Mouse (Mus musculus) ES-Bruce4 (cell line): Measurements from ENCODE around the gene 4933407L21Rik. TPM values are rescaled to one million over a fixed set of nuclear protein-coding genes. Genes with fewer than 3 reads are reported as not detected.

Experiments
- H3K27ac ChIP-seq: 2 replicates; pipeline ENCODE4 v1.5.1; 2012; ENCODE audit warnings: low read length, inconsistent platforms; ENCODE audit not compliant: insufficient read depth
- H3K27me3 ChIP-seq: 2 replicates; pipeline ENCODE4 v1.6.1; 2012; ENCODE audit warnings: mild to moderate bottlenecking, low read length, inconsistent platforms; ENCODE audit not compliant: control insufficient read depth, poor library complexity, insufficient read depth, severe bottlenecking
- H3K36me3 ChIP-seq: 2 replicates; pipeline ENCODE4 v1.6.1; 2012; ENCODE audit warnings: inconsistent platforms, mild to moderate bottlenecking, low read length, moderate library complexity; ENCODE audit not compliant: control insufficient read depth, poor library complexity, insufficient read depth, severe bottlenecking
- H3K4me1 ChIP-seq: one replicate; pipeline ENCODE4 v1.8.1; 2011; ENCODE audit warnings: low read length; ENCODE audit not compliant: control insufficient read depth, insufficient read depth
- H3K4me3 ChIP-seq: 2 replicates; pipeline ENCODE4 v1.5.1; 2011; ENCODE audit warnings: low read depth, mild to moderate bottlenecking, low read length
- H3K9ac ChIP-seq: 2 replicates; pipeline ENCODE4 v1.6.1; 2012; ENCODE audit warnings: low read depth, mild to moderate bottlenecking, inconsistent platforms; ENCODE audit not compliant: poor library complexity, severe bottlenecking
- H3K9me3 ChIP-seq: replicated peaks from 2 replicates; pipeline ENCODE4 v1.6.1; 2012; ENCODE audit warnings: mild to moderate bottlenecking, low read length, inconsistent platforms; ENCODE audit not compliant: control insufficient read depth, poor library complexity, insufficient read depth, severe bottlenecking
- CTCF ChIP-seq: IDR thresholded peaks from one replicate; pipeline ENCODE4 v1.8.1; 2011; ENCODE audit warnings: low read depth, low read length
- EP300 ChIP-seq: IDR thresholded peaks from 2 replicates; pipeline ENCODE4 v1.6.1; 2011; ENCODE audit warnings: low read depth, low read length; ENCODE audit not compliant: insufficient read depth
- POLR2A ChIP-seq: IDR thresholded peaks from one replicate; pipeline ENCODE4 v1.8.1; 2011; ENCODE audit warnings: low read length; ENCODE audit not compliant: insufficient read depth
- polyA plus RNA-seq: library from polyadenylated mRNA; stranded (reverse); fragments of >200 nt; gene quantifications from 2 replicates; pipeline ENCODE4 v1.2.4, GENCODE M21; 2011; ENCODE audit warnings: low read depth; ENCODE audit not compliant: missing spikeins, insufficient read depth, insufficient read length

The 4933407L21Rik gene
- polyA plus RNA-seq, 1 experiment = not detected

- Histone ChIP-seq H3K27ac (no peak overlapping the region), H3K9me3 (no peaks in the 10 kb centered on the region), H3K4me3 (no peak overlapping the region), H3K27me3 (no peaks in the 10 kb centered on the region), H3K36me3 (no peaks in the 10 kb centered on the region), H3K4me1 (no peaks in the 10 kb centered on the region), H3K9ac (no peak overlapping the region)
- TF ChIP-seq CTCF (no peak), EP300 (0 out of 2 replicates have a peak, but pooled peaks have one; percentile 11), POLR2A (no peak)
Observed at GRCm38 (mm10) chr1:85933631-85934465, 5.6 kb downstream of the 4933407L21Rik start.

- Histone ChIP-seq H3K9me3 (no peaks in the 10 kb centered on the region), H3K4me1 (no peaks in the 10 kb centered on the region), H3K4me3 (no peak overlapping the region), H3K36me3 (no peaks in the 10 kb centered on the region), H3K27ac (no peak overlapping the region), H3K27me3 (no peaks in the 10 kb centered on the region), H3K9ac (no peak overlapping the region)
- TF ChIP-seq EP300 = no peak
- TF ChIP-seq POLR2A = no peak
- TF ChIP-seq CTCF = no peak
Observed at GRCm38 (mm10) chr1:85934560-85934959, 6.3 kb downstream of the 4933407L21Rik start.

GRCm38 (mm10) chr1:85935148-85935852, 7.0 kb downstream of the 4933407L21Rik start:
- H3K4me1 ChIP-seq = no peaks in the 10 kb centered on the region
- no peaks in the 10 kb centered on the region for H3K36me3 ChIP-seq
- TF ChIP-seq EP300 (no peak), CTCF (peak; percentile 76)
- H3K4me3 ChIP-seq = no peak overlapping the region
- H3K9ac ChIP-seq = no peak overlapping the region
- H3K27me3 ChIP-seq = no peaks in the 10 kb centered on the region
- H3K27ac ChIP-seq = no peak overlapping the region
- no peaks in the 10 kb centered on the region for H3K9me3 ChIP-seq

- Histone ChIP-seq H3K27me3 (no peaks in the 10 kb centered on the region), H3K9ac (no peak overlapping the region), H3K9me3 (no peaks in the 10 kb centered on the region), H3K27ac (no peak overlapping the region), H3K4me1 (no peaks in the 10 kb centered on the region), H3K4me3 (no peak overlapping the region), H3K36me3 (no peaks in the 10 kb centered on the region)
- TF ChIP-seq EP300 (no peak), POLR2A (no peak), CTCF (no peak)
Observed at GRCm38 (mm10) chr1:85936265-85936664, 8.0 kb downstream of the 4933407L21Rik start.

- H3K4me3 ChIP-seq = no peak overlapping the region
- no peak overlapping the region for H3K9ac ChIP-seq
- no peak overlapping the region for H3K27ac ChIP-seq
- no peaks in the 10 kb centered on the region for H3K4me1 ChIP-seq
- no peaks in the 10 kb centered on the region for H3K36me3 ChIP-seq
- H3K9me3 ChIP-seq = no peaks in the 10 kb centered on the region
- TF ChIP-seq POLR2A = no peak
- no peak for TF ChIP-seq CTCF
- no peak for TF ChIP-seq EP300
- H3K27me3 ChIP-seq = no peaks in the 10 kb centered on the region
Observed at GRCm38 (mm10) chr1:85937323-85937722, 9.0 kb downstream of the 4933407L21Rik start.

GRCm38 (mm10) chr1:85942318-85942717, 14.0 kb downstream of the 4933407L21Rik start:
- no peaks in the 10 kb centered on the region for H3K27me3 ChIP-seq
- TF ChIP-seq EP300 = no peak
- TF ChIP-seq CTCF = no peak
- no peak overlapping the region for H3K9ac ChIP-seq
- no peaks in the 10 kb centered on the region for H3K4me1 ChIP-seq
- no peak overlapping the region for H3K4me3 ChIP-seq
- H3K27ac ChIP-seq = no peak overlapping the region
- H3K36me3 ChIP-seq = no peaks in the 10 kb centered on the region
- no peaks in the 10 kb centered on the region; the same call in 1 of the 2 replicates for H3K9me3 ChIP-seq
